Mouse (Mus musculus) thymus, adult 2 months (tissue): ENCODE measurements around the gene Lclat1. TPM values are rescaled to one million over a fixed set of nuclear protein-coding genes. Genes with fewer than 3 reads are reported as not detected.
"Not testable (repeated sequence)": the region's sequence is repeated elsewhere in the genome, so short reads cannot be mapped to it uniquely, and the experiment has no call there.

ENCODE experiments used
- DNase-seq: peaks from one replicate; pipeline ENCODE4 v3.0.0; 2021
- H3K27ac ChIP-seq: fragments of 200-500 bp; 2 replicates; pipeline ENCODE4 v1.5.1; 2012; ENCODE audit warnings: low read length, control low read depth; ENCODE audit not compliant: control insufficient read depth, insufficient read depth
- H3K27me3 ChIP-seq: fragments of 200-500 bp; 2 replicates; pipeline ENCODE4 v1.6.1; 2012; ENCODE audit warnings: mild to moderate bottlenecking, low read length, moderate library complexity, mixed read lengths; ENCODE audit not compliant: control insufficient read depth, insufficient read depth
- H3K36me3 ChIP-seq: fragments of 200-500 bp; 2 replicates; pipeline ENCODE4 v1.6.1; 2012; ENCODE audit warnings: mild to moderate bottlenecking, low read length, moderate library complexity; ENCODE audit not compliant: control insufficient read depth, insufficient read depth
- H3K4me1 ChIP-seq: fragments of 200-500 bp; replicated peaks from 2 replicates; pipeline ENCODE4 v1.6.1; 2012; ENCODE audit warnings: low read length; ENCODE audit not compliant: control insufficient read depth, insufficient read depth
- H3K4me3 ChIP-seq: fragments of 200-500 bp; 2 replicates; pipeline ENCODE4 v1.5.1; 2012; ENCODE audit warnings: mild to moderate bottlenecking, low read length, control low read depth, moderate library complexity; ENCODE audit not compliant: control insufficient read depth, insufficient read depth
- CTCF ChIP-seq: fragments of 200-500 bp; IDR thresholded peaks from 2 replicates; pipeline ENCODE4 v1.5.1; 2012; ENCODE audit warnings: mild to moderate bottlenecking, control low read depth, low read length, moderate library complexity, borderline replicate concordance; ENCODE audit not compliant: control insufficient read depth, poor library complexity, insufficient read depth; ENCODE audit errors: extremely low read depth
- POLR2A ChIP-seq: fragments of 200-500 bp; IDR thresholded peaks from 2 replicates; pipeline ENCODE4 v1.6.1; 2012; ENCODE audit warnings: mild to moderate bottlenecking, low read length, control low read depth, moderate library complexity; ENCODE audit not compliant: control insufficient read depth, poor library complexity, insufficient read depth; ENCODE audit errors: extremely low read depth
- WGBS: fragments of 180-500 bp; shearing (Covaris S2); methylation state at CpG from one replicate; pipeline ENCODE4 v1.1.7; 2018; 5-methylcytosine and 5-hydroxymethylcytosine counted together
- polyA plus RNA-seq: library from polyadenylated mRNA; depleted of rRNA; stranded (reverse); fragments of >200 nt; gene quantifications from 2 replicates; pipeline ENCODE4 v1.2.3, GENCODE M21; 2012

Lclat1 gene
- polyA plus RNA-seq, 1 experiment = 5.4 TPM

- DNase-seq = no peak
- Histone ChIP-seq H3K27ac (no peak overlapping the region), H3K36me3 (no peaks in the 10 kb centered on the region), H3K27me3 (no peaks in the 10 kb centered on the region), H3K4me1 (peaks cover 3% of the 10 kb centered on the region), H3K4me3 (no peak overlapping the region)
- TF ChIP-seq POLR2A (no peak), CTCF (no peak)
- 82% methylated on average over 5 of the region's 5 CpGs for WGBS
Observed at GRCm38 (mm10) chr17:73136562-73137484, 29.0 kb downstream of the Lclat1 start.

- 97% methylated on average over 3 of the region's 3 CpGs for WGBS
- Histone ChIP-seq H3K27ac (no peak overlapping the region), H3K4me1 (no peaks in the 10 kb centered on the region; the same call in 1 of the 2 replicates), H3K36me3 (no peaks in the 10 kb centered on the region), H3K27me3 (no peaks in the 10 kb centered on the region), H3K4me3 (no peak overlapping the region)
- TF ChIP-seq CTCF = no peak
- no peak for TF ChIP-seq POLR2A
- no peak for DNase-seq
Observed at GRCm38 (mm10) chr17:73138217-73138616, 30.4 kb downstream of the Lclat1 start.

GRCm38 (mm10) chr17:73142029-73142428 is 34.2 kb downstream of the Lclat1 start:
- no peak for TF ChIP-seq CTCF
- TF ChIP-seq POLR2A = no peak

GRCm38 (mm10) chr17:73142445-73142844 is 34.7 kb downstream of the Lclat1 start:
- DNase-seq = no peak
- TF ChIP-seq POLR2A (no peak), CTCF (no peak)
- WGBS = 13% methylated on average over 2 of the region's 2 CpGs
- H3K4me1 ChIP-seq = no peaks in the 10 kb centered on the region
- H3K36me3 ChIP-seq = no peaks in the 10 kb centered on the region
- H3K27me3 ChIP-seq = no peaks in the 10 kb centered on the region
- H3K27ac ChIP-seq = no peak overlapping the region
- no peak overlapping the region for H3K4me3 ChIP-seq

More at GRCm38 (mm10) chr17:73142029-73142428, 34.2 kb downstream of the Lclat1 start:
- no peaks in the 10 kb centered on the region for H3K4me1 ChIP-seq
- H3K27me3 ChIP-seq = no peaks in the 10 kb centered on the region
- DNase-seq = no peak
- H3K27ac ChIP-seq = no peak overlapping the region
- H3K4me3 ChIP-seq = no peak overlapping the region
- 9% methylated on average over 4 of the region's 4 CpGs for WGBS
- no peaks in the 10 kb centered on the region for H3K36me3 ChIP-seq

GRCm38 (mm10) chr17:73145426-73145825 is 37.6 kb downstream of the Lclat1 start:
- no peak for TF ChIP-seq CTCF
- no peaks in the 10 kb centered on the region for H3K36me3 ChIP-seq
- H3K4me1 ChIP-seq = no peaks in the 10 kb centered on the region
- H3K27ac ChIP-seq = no peak overlapping the region
- no peaks in the 10 kb centered on the region for H3K27me3 ChIP-seq
- WGBS = 93% methylated on average over 2 of the region's 2 CpGs
- H3K4me3 ChIP-seq = no peak overlapping the region
- no peak for DNase-seq

- Histone ChIP-seq H3K27ac (no peak overlapping the region), H3K4me3 (no peak overlapping the region), H3K36me3 (no peaks in the 10 kb centered on the region), H3K4me1 (no peaks in the 10 kb centered on the region), H3K27me3 (no peaks in the 10 kb centered on the region)
- 95% methylated on average over 2 of the region's 2 CpGs for WGBS
- no peak for DNase-seq
- TF ChIP-seq POLR2A (no peak), CTCF (no peak)
Observed at GRCm38 (mm10) chr17:73148607-73149006, 40.8 kb downstream of the Lclat1 start.

- 87% methylated on average over 3 of the region's 3 CpGs for WGBS
- H3K4me1 ChIP-seq, H3K27ac ChIP-seq, H3K4me3 ChIP-seq, DNase-seq, H3K27me3 ChIP-seq, H3K36me3 ChIP-seq: not testable (repeated sequence)
Observed at GRCm38 (mm10) chr17:73152790-73153525, 45.2 kb downstream of the Lclat1 start.
